Mouse (Mus musculus) heart, embryonic 14.5 days (tissue): Measurements from ENCODE around the gene Adgrg6. TPM values are rescaled to one million over a fixed set of nuclear protein-coding genes. Genes with fewer than 3 reads are reported as not detected.

Experiments used
- ATAC-seq: fragments of 200-750 bp; cut with Nextera tagmentation; 2 replicates; pipeline ENCODE4 v1.8.0; 2017; ENCODE audit warnings: low read depth, moderate TSS enrichment; ENCODE audit not compliant: insufficient number of reproducible peaks, insufficient read depth, low FRiP score
- H3K27ac ChIP-seq, 2 experiments: fragments of 200-500 bp in 1 of 2; fragments of 300-500 bp in 1 of 2; sonication (generic) in 1 of 2; replicated peaks in 1 of 2; 2 replicates each; pipeline ENCODE4 v1.5.1; 2012 to 2014; ENCODE audit warnings: low read depth in 2 of 2, low read length in 2 of 2, control low read depth in 1 of 2, mild to moderate bottlenecking in 1 of 2, mixed read lengths in 1 of 2; ENCODE audit not compliant: control insufficient read depth in 1 of 2, insufficient read depth in 1 of 2
- H3K27me3 ChIP-seq: fragments of 300-500 bp; sonication (generic); 2 replicates; pipeline ENCODE4 v1.6.1; 2014; ENCODE audit warnings: mild to moderate bottlenecking, low read length, control low read depth; ENCODE audit not compliant: control insufficient read depth, insufficient read depth
- H3K36me3 ChIP-seq: fragments of 300-500 bp; sonication (generic); 2 replicates; pipeline ENCODE4 v1.6.1; 2014; ENCODE audit warnings: mild to moderate bottlenecking, control low read depth, low read length, mixed read lengths; ENCODE audit not compliant: control insufficient read depth, insufficient read depth
- H3K4me1 ChIP-seq, 2 experiments: fragments of 200-500 bp in 1 of 2; fragments of 300-500 bp in 1 of 2; sonication (generic) in 1 of 2; 2 replicates each; pipeline ENCODE4 v1.6.1; 2012 to 2014; ENCODE audit warnings: low read length in 2 of 2, control low read depth in 1 of 2, mixed read lengths in 1 of 2; ENCODE audit not compliant: control insufficient read depth in 2 of 2, insufficient read depth in 2 of 2
- H3K4me2 ChIP-seq: fragments of 300-500 bp; sonication (generic); 2 replicates; pipeline ENCODE4 v1.6.1; 2014; ENCODE audit warnings: mild to moderate bottlenecking, low read length
- H3K4me3 ChIP-seq, 2 experiments: fragments of 200-500 bp in 1 of 2; fragments of 300-500 bp in 1 of 2; sonication (generic) in 1 of 2; 2 replicates each; pipeline ENCODE4 v1.5.1; 2012 to 2014; ENCODE audit warnings: low read length in 2 of 2, mild to moderate bottlenecking in 2 of 2, control low read depth in 1 of 2, low read depth in 1 of 2, moderate library complexity in 1 of 2; ENCODE audit not compliant: control insufficient read depth in 1 of 2, insufficient read depth in 1 of 2
- H3K9ac ChIP-seq: fragments of 300-500 bp; sonication (generic); 2 replicates; pipeline ENCODE4 v1.6.1; 2014; ENCODE audit warnings: mild to moderate bottlenecking, low read length
- H3K9me3 ChIP-seq: fragments of 300-500 bp; sonication (generic); 2 replicates; pipeline ENCODE4 v1.6.1; 2016; ENCODE audit warnings: low read length, control low read depth; ENCODE audit not compliant: control insufficient read depth
- WGBS: fragments of 180-500 bp; shearing (Covaris S2); extraction: QIAGEN DNeasy Blood & Tissue Kit; methylation state at CpG from one replicate; pipeline ENCODE4 v1.1.7; 2014; 5-methylcytosine and 5-hydroxymethylcytosine counted together
- polyA plus RNA-seq: library from polyadenylated mRNA; unstranded; fragments of >200 nt; fragmentation: Nextera tagmentation; extraction: Ambion mirVana; gene quantifications from 2 replicates; pipeline ENCODE4 v1.2.1, GENCODE M21; 2014

The Adgrg6 gene
- polyA plus RNA-seq, 1 experiment from 2014 or later: 24.2 TPM

- ATAC-seq: no peak
- no peaks in the 10 kb centered on the region for H3K9me3 ChIP-seq
- H3K27ac ChIP-seq: no peak overlapping the region
- no peaks in the 10 kb centered on the region for H3K36me3 ChIP-seq
- H3K9ac ChIP-seq: no peak overlapping the region
- 89% methylated on average over 5 of the region's 5 CpGs for WGBS
- peaks cover 2 to 14% of the 10 kb centered on the region in 2 experiments for H3K4me1 ChIP-seq
- no peak overlapping the region for H3K4me3 ChIP-seq
- no peak overlapping the region for H3K4me2 ChIP-seq
- no peaks in the 10 kb centered on the region for H3K27me3 ChIP-seq
Observed at GRCm38 (mm10) chr10:14522729-14523128, 22.7 kb downstream of the Adgrg6 start.

GRCm38 (mm10) chr10:14520912-14521675 is 24.4 kb downstream of the Adgrg6 start:
- H3K9ac ChIP-seq: no peak overlapping the region
- H3K9me3 ChIP-seq: no peaks in the 10 kb centered on the region
- 39% methylated on average over 8 of the region's 8 CpGs for WGBS
- no peaks in the 10 kb centered on the region for H3K27me3 ChIP-seq
- no peak overlapping the region for H3K4me3 ChIP-seq
- no peak for ATAC-seq
- no peaks in the 10 kb centered on the region for H3K36me3 ChIP-seq
- peaks cover 2 to 14% of the 10 kb centered on the region in 2 experiments for H3K4me1 ChIP-seq
- H3K27ac ChIP-seq: 0 out of 4 replicates have a peak overlapping the region, but pooled peaks of 1 of the 2 experiments have one; percentile 39
- no peak overlapping the region for H3K4me2 ChIP-seq

- Histone ChIP-seq H3K4me2 (no peak overlapping the region), H3K9ac (no peak overlapping the region), H3K4me1 (peaks cover 2 to 14% of the 10 kb centered on the region in 2 experiments), H3K9me3 (no peaks in the 10 kb centered on the region), H3K27me3 (no peaks in the 10 kb centered on the region), H3K4me3 (no peak overlapping the region), H3K36me3 (no peaks in the 10 kb centered on the region), H3K27ac (no peak overlapping the region; a peak in 1 of 4 replicates)
- 60% methylated on average over 5 of the region's 5 CpGs for WGBS
- no peak for ATAC-seq
Observed at GRCm38 (mm10) chr10:14517909-14518308, 27.6 kb downstream of the Adgrg6 start.

GRCm38 (mm10) chr10:14511904-14512663 is 33.4 kb downstream of the Adgrg6 start:
- H3K9ac ChIP-seq: no peak overlapping the region
- H3K36me3 ChIP-seq: no peaks in the 10 kb centered on the region
- H3K27ac ChIP-seq: no peak overlapping the region
- no peak overlapping the region for H3K4me2 ChIP-seq
- no peak for ATAC-seq
- no peak overlapping the region for H3K4me3 ChIP-seq
- 76% methylated on average over 2 of the region's 2 CpGs for WGBS
- H3K4me1 ChIP-seq: peaks cover 2 to 8% of the 10 kb centered on the region in 2 experiments; a peak in 3 of 4 replicates
- no peaks in the 10 kb centered on the region for H3K9me3 ChIP-seq
- H3K27me3 ChIP-seq: no peaks in the 10 kb centered on the region

- 62% methylated on average over 3 of the region's 3 CpGs for WGBS
- Histone ChIP-seq H3K36me3 (no peaks in the 10 kb centered on the region), H3K27ac (no peak overlapping the region), H3K9me3 (no peaks in the 10 kb centered on the region), H3K4me1 (peaks cover 2 to 8% of the 10 kb centered on the region in 2 experiments; a peak in 3 of 4 replicates), H3K9ac (no peak overlapping the region), H3K4me2 (no peak overlapping the region), H3K4me3 (no peak overlapping the region), H3K27me3 (no peaks in the 10 kb centered on the region)
- ATAC-seq: no peak
Observed at GRCm38 (mm10) chr10:14511157-14511556, 34.3 kb downstream of the Adgrg6 start.

- no peaks in the 10 kb centered on the region for H3K4me1 ChIP-seq
- H3K9me3 ChIP-seq: no peaks in the 10 kb centered on the region
- no peaks in the 10 kb centered on the region for H3K36me3 ChIP-seq
- H3K4me2 ChIP-seq: no peak overlapping the region
- H3K4me3 ChIP-seq: no peak overlapping the region
- H3K27ac ChIP-seq: no peak overlapping the region
- no peak overlapping the region for H3K9ac ChIP-seq
- no peak for ATAC-seq
- H3K27me3 ChIP-seq: no peaks in the 10 kb centered on the region
Observed at GRCm38 (mm10) chr10:14495658-14496057, 49.8 kb downstream of the Adgrg6 start.

- no peak for ATAC-seq
- Histone ChIP-seq H3K9me3 (no peaks in the 10 kb centered on the region), H3K27ac (no peak overlapping the region), H3K4me3 (no peak overlapping the region), H3K36me3 (no peaks in the 10 kb centered on the region), H3K4me2 (no peak overlapping the region), H3K27me3 (no peaks in the 10 kb centered on the region), H3K9ac (no peak overlapping the region), H3K4me1 (no peaks in the 10 kb centered on the region)
Observed at GRCm38 (mm10) chr10:14495204-14495603, 50.3 kb downstream of the Adgrg6 start.
